Mouse (Mus musculus) right cerebral cortex, adult 2 months (tissue): ENCODE measurements around the gene Btbd35f10.
"Not testable (repeated sequence)": the region's sequence is repeated elsewhere in the genome, so short reads cannot be mapped to it uniquely, and the experiment has no call there.

Experiments used
- DNase-seq, 2 experiments: peaks; one replicate each; pipeline ENCODE4 v3.0.0; 2021 to 2022; ENCODE audit warnings: low spot score in 2 of 2

Btbd35f10 gene

GRCm38 (mm10) chrX:3752785-3753184 is at the start of gene Btbd35f10:
Gene Btbd35f10, minus strand, starts transcription at chrX:3752885.
- not testable (repeated sequence) for DNase-seq
